Mouse (Mus musculus): Measurements from ENCODE around the gene Pde10a.
A peak's percentile ranks its signal among the peaks of the same experiment; 100 is the strongest.

Gene Pde10a

DNA sequence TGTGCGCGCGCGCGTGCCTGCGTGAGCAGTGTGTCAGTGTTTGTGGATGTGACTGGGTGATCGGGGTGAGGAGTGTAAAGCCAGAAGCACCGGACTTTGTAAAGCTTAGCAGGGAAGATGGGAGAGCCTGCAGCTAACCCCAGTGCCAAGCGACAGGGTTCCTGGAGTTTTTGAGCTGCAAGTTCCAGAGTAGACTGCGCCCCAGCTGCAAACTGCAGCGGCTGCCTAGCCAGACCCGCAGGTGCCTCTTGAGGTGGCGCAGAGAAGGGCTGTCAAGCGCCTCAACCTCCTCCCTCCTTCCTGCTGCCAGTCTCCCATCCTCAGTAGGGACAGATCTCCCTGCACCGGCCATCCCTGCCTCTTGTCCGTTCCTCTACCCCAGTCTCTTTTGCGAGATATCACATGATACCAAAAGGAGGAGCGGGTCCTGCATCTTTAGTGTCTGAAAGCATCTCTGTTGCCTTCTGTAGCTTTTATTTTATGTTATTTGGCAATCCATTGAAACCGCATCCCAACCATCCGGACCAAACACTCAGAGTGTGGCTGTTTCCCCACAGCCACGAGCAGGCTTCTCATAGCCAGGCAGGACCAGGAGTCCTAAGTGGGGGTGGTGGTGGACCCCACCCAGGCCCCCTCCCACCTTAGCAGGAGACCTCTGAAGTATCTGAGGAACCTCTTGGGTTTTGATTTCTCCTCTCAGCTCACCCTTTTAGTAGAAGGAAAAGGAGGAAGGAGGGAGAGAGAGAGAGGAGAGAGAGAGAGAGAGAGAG, 984 bp downstream of the Pde10a start:
- DNase-seq (ENCODE audit: low read depth): no peak

DNA sequence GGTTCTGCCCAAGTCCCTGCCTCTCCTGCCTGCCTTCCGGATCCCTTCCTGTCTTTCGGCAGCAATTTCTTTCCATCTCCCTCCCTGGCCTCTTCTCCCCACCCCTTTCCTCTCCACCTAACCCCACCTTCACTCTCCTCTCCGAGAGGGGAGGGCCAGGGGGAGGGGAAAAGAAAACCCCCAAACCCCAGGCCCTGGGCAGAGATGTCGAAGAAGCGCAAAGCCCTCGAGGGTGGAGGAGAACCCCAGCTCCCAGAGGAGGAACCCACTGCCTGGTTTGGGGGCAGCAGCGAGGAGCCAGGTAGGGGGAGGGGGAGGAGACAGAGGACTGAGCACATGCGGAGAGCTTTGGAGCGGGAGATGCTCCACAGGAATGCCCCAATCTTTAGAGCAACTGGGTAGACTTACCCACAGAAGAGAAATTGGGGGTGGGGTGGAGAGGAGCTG, 1.7 kb downstream of the Pde10a start:
- DNase-seq (ENCODE audit: low read depth): no peak

DNA sequence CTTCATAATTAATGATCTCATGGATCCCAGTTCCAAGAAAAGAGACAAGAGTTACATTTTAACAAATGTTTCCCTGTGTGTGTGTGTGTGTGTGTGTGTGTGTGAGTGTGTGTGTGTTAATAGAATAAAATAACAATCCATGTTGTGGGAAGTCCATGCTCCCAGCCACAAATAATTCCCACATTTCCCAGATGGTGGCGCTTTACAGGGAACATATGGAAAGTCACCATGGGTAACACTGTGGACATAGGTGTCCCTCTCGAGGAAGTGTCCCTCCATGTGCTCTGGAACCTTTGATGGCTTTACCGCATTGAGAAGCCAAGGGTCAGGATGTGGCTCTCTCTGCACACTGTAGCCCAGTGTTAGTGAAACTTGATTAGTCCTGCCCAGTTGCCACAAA, 3.5 kb downstream of the Pde10a start:
- DNase-seq (ENCODE audit: low read depth): no peak

DNA sequence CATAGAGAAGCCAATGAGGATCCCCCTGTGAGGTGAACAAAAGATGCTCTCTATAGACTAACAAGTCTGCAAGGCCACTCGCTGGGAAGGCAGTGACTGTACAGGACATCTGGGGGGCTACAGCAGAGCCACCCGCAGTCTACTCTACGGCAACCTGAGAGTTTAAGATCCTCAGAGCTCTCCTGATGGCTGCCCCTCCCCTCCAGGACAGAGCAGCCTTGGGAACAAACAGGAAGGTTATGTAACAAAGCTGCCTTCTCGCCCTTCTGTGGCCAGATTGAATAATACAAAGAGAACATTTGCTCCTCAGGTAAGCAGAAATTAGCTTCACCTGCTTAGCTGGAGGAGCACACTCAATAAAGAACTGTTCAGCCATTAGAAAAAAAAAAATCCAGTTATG, 7.4 kb downstream of the Pde10a start:
- DNase-seq (ENCODE audit: low read depth): no peak

DNA sequence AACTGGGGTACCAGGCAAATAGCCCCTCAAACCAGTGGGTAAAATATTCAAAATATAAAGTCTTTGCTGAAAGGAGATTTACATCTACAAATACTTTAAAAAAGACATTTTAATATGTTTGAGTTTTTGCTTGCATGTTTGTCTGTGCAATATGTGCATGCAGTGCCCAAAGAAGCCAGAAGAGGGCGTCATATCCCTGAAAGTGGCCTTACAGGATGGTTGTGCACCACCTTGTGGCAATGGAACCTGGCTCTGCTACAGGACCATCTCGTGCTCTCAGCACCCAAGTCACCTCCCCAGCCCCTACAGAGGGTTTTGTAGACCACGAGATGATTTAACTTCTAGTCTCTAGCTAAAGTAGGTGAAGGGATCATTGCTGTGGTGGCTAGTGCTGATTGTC, 8.7 kb downstream of the Pde10a start:
- DNase-seq (ENCODE audit: low read depth): no peak

DNA sequence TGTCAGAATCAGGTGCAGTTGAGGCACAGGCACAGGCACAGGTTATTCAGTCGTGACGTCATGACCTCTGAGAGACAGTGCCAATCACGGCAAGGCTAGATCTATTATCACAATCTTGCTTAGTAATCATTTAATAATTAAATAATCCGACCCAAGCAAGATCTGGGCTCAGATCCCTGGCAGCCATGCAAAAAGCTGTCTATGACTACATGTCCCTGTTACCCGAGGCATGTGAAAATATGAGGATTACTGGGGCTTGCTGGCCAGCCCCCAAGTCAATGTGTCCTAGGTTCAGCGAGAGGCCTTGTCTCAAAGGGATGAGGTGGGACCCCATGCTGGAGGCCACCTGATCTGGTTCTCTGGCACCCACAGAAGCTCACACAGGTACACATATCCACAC, 11.3 kb downstream of the Pde10a start:
- no peak for DNase-seq (ENCODE audit: low read depth)

DNA sequence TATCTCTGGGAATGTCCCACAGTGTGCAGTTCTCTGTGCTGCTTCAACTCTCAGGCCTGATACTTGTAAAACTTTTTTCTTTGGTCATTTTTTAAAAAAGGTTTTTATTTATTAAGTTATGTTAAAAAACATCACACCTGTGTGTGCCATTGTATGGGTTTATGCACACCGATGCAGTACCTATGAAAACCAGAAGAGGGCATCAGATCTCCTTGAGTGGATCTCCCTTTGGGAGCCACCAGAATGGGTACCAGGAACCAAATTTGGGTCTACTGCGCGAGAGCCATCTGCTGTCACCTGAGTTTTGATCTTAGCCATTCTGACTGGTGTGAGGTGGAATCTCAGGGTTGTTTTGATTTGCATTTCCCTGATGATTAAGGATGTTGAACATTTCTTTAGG, 12.9 kb downstream of the Pde10a start:
- DNase-seq (ENCODE audit: low read depth): no peak

DNA sequence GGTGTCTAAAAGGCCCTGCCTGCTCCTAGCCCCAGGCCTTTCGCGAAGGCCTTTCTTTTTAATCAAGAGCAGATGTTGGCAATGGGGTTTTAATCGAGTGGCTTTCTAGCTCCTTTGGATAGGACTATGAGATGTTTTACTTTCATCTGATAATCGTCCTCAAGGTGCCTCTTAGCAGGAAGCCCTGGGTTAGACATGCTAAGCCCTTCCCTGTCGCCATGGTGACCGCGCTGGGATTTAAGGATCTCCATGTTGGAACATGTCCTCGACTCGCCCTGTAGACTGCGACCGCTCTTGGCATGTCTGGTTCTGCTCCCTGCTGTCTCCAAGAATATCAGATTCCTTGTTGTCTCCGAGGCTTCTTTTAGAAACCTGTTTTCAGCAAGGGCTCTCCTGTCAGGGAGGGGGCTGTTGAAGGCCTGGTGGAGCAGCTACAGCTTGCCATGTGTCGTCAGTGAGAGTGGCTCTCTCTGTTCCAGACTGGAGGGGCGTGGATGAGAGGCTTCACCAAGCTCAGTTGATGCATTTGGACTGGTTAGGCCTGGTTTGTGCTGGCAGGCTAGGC, 16.9 kb downstream of the Pde10a start:
- DNase-seq (ENCODE audit: low read depth): no peak

DNA sequence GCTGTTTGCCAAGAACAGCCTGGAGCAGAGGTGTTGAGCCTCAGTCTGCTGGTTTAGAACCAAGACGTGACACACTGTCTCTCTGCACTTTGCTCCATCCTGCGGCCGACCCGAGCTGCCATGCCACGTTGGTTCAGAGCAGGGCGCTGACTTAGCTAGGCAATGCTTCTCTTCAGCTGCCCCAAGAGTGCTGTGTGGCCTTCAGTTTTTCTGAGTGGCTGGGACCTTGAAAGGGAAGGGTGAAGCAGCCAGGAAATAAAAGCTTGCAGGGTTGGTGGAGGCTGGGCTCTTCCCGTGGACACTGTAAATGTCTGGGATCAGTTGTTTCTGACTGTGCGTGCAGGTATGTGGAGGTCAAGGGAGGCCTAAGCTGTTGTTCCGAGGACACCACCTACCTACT, 21.2 kb downstream of the Pde10a start:
- DNase-seq (ENCODE audit: low read depth): no peak

DNA sequence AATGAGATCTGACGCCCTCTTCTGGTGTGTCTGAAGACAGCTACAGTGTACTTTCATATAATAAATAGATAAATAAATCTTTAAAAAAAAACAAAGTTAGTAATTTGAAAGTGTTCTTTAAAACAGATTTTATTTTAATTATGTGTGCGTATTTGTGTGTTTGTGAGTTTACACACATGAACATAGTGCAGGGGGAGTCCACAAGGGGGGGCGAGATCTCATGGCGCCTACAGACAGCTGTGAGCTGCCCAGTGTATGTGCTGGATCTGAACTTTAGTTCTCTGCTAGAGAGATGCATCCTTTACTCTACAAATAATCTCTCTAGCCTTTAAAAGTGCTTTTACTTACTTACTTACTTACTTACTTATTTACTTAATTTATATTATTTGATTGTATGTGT, 23.6 kb downstream of the Pde10a start:
- DNase-seq (ENCODE audit: low read depth): no peak

DNA sequence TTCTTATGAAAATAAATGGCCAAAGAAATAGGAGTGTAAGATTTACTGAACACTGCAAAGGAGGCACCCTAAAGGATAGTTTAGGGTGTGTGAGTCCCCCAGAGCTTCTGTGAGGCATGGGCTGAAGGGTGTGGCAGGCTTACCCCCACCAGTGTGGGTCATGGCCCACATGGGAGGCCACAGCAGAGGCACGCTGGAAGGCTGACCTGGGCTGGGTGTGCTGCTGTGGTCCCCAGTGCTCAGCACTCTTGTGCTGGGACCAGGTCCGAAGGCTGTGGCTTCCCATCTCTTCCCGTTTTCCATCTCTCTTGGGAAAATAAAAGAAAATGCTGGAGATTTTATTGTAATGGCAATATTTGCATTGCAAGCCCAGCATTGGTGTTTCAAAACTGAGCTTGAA, 26.5 kb downstream of the Pde10a start:
- no peak for DNase-seq (ENCODE audit: low read depth)

DNA sequence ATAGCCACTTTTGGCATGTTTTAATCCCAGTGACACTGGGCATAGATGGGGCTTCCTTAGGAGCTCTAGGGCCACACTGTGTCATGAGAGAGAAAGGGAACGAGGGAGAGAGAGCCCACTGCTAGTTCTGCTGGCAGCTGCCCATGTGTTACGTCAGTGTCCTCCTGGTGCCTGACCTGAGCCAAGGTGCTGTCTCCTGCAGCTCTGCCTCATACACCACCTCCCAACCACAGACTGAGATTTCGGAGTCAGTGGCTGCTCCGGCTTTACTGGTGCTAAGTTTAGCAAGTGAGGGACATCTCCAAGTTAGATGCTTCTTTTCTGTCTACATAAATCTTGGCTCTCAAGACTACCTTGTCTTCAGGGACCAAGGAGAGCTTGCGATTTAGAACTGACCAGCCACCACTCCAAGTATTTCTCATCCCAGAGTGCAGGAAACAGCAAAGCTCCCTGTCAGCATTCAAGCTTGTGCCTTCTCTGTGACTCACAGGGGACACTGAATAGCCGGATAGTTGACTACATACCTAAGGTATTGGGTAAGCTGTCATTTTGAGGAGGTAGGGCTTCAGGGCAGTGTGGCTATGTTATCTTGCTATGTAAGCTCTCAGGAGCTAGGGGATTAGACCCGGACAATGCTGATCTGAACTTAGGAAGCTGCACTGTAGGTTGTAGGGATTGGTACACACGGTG, 27.3 kb downstream of the Pde10a start:
- no peak for DNase-seq (ENCODE audit: low read depth)

DNA sequence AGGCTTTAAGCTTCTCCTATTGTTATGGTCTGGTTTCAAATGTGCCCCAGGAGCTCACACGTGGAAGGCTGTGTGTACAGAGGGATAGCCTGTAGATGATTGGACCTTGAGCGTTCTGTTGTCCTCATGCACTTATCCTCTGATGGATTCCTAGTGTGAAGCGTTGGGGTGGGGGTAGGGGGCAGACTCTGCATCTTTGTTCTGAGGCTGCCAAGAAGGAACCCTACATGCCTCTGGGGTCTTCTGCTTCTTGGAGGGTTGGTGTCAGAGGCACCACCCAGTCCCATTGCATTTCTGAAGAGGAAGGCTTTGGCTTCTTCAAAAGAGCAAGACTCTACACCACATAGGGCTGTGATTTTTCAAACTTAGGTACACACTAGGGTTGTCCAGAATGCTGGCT, 28.4 kb downstream of the Pde10a start:
- no peak for DNase-seq (ENCODE audit: low read depth)

DNA sequence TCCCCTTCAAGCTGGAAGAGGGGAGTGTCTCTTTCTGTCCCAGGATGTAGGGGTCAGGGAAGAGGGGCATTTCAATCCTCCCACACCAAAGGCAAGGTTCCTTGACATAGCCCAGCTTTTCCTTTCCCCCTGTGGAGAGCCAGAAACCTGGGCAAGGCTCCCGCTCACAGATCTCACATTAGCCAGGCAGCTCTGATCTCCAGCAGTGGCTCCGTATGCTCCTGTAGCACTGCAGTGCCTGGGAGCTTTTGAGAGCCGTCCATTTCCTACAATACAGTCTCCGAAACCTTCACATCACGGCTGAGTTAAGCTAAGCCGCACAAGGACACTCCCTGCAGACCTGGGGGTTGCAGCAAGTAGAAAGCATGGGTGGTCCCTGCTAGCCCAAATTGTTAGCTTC, 29.0 kb downstream of the Pde10a start:
- DNase-seq (ENCODE audit: low read depth): no peak

DNA sequence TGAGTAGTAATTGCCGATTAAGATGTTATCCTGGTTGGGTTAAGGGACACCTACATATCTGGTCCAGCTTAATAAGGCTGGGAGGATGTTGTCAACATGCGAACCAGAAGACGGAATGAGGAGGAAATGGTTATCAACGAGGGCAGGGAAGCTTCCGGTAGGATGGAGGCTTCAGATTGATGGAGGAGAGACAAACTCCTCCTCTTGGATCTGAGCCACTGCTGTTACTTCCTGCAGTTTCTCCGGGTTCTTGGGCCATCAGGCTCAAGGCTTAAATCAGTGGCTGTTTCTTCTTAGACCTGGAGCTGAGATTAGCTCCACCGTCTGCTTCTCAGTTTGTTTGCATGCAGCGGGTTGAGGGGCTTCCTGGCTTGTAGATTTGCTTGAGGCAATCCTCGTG, 30.6 kb downstream of the Pde10a start:
- no peak for DNase-seq (ENCODE audit: low read depth)

DNA sequence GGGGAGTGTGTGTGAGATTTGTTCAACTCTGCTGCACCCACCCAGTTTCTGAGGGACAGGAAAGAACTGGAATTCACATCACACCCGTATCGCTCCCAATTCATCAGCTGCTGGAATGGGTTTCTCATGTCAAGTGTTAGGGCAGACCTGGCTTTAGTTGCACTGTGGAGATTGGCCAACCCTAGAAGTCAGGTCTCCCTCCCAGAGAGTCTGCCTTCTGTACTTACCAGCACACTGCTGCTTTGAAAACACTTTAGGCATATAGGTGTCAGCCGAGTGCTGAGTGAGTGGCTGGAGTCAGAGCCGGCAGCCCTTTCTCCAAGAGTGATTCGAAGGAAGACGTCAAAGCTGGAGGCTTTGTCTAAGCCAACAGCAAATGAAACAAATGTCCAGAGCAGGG, 31.1 kb downstream of the Pde10a start:
- no peak for DNase-seq (ENCODE audit: low read depth)

DNA sequence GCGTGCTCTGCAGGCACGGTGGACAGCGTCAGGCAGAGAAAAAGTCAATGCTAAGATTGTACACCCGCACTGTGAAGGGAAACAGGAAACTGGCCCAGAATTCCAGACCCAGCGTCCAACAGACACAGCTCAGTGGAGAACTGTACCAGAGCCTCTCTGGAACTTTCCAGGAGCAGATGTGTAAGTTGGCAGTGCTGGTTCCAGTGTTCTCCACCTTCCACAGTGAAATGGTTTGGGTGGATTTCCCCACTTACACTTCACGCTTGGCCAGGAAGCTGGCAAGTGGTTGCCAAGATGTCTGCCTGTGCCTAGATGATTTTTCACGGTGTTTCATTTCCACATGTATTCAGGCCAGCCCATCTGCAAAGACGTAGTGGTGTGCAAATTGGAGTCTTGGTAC, 32.8 kb downstream of the Pde10a start:
- no peak for DNase-seq (ENCODE audit: low read depth)

DNA sequence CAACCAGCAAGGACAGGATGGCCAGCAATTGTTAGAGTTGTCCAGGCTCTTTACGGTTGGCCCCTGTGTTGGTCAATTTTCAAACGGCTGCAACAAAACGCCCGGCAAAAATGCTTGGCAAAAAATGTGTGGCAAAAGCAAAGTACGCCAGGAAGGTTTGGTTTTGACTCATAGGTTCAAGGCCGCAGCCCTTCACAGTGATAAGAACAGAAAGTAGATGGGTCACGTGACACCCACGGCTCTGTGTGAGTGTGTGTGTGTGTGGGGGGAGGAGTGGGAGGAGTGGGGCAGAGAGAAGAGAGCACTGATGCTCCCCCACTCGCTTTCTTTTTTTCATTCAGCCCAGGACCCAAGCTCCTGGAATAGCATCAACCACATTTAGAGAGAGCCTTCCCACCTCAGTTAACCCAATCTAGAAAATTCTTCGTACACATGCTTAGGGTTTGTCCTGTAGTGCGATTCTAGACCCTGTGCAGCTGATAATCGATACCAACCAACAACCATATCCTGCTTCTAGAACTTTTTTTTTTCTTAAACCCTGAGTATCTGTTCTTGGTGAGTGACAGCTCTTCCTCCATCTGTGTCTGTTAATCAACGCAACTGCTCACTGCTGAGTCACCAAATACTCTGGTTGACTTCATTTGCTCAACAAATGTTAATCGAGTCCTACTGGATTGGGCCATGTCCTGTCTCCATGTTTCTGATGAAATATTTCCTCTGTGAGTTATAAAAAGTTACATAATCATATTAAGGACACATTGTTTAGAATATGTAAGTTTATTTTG, 37.1 kb downstream of the Pde10a start:
- peak; percentile 19 for DNase-seq (ENCODE audit: low read depth)

DNA sequence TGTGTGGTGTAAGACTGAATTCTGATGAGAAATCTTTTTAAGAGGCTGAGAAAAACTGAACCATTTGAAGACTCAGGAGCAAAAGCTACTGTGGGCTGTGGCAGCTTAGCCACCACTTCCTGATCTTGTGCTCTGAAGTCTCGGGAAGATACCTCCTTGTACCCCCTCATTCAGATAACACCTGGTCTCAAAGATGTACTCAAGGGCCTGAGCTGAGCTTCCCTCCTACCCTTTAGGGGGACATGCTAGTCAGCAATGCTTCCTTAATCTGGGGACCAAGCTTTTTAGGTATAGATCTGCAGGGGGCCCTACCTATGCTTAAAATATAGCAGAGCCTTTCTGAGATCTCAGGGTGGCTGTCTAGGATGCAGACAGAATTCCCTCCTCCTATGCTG, 37.7 kb downstream of the Pde10a start:
- no peak for DNase-seq (ENCODE audit: low read depth)

DNA sequence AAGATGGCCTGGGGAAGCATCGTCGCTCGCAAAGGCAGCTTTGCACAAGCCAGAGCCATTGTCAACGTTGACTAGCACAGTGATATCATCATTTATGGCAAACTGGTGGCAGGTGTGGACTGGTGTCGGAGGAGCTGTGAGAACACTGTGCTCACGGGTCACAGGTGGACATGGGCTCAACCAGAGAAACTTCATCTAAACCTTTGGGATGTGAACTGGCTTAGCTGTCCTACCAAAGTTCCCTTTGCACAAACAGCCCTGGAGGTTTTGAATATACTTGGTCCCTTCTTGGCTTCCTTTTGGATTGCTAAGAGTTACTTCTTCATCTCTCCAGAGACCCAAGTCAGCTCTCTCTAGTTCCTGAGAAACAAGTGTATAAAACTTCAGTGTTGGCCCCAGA, 41.7 kb downstream of the Pde10a start, which contains the start of gene Gm17087:
Gene Gm17087 (minus strand): TSS at position 101 of the 400 bp plus-strand sequence.
- no peak for DNase-seq (ENCODE audit: low read depth)

DNA sequence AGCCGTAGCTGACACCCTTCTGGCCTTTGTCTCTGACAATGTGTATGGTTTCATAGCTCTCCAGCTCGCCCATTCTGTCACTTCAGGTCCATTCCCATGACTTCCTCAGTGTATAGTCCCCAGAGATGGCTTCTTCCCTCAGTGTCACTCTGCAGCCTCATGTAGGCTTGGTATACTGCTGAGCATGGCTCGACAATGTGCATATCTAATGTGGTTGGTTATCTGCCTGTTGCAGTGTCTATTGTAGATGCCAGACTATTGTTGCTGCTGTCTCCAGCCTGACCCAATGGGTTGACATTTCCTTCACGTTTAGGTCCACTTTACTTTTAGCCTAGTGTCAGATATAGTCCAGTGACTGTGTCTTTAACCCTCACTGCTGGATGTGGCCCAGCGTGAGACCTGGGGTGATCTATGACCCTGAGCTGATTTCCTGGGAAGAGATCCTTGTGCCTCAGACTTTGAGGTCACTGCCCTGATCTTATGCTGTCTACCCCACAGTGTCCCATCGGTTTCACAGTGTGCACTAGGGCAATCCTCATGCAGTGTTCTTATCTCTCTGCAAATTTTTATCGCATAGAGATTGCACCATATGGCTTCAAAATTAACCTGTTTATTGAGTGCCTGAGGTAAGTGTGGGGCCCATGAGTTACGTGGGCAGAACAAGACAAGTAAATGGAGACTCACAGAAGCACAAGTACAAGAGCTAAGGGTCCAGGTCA, 48.5 kb downstream of the Pde10a start:
- DNase-seq (ENCODE audit: low read depth): no peak

DNA sequence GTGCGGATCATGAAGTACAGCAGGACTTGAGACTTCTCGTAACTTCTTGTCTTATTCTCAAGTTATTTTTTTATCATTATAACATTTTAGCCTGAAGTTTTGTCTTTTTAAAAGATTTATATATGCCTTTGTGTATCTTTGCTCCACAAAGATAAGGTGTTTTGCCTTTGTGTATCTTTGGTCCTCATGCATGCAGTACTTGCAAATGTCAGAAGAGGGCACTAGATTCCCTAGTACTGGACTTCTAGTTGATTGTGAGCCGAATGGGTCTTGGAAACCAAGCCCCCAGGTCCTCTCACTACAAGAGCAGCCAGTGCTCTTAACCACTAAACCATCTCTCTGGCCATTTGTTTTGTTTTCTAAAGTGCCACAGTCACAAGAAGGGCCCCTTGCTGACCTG, 55.2 kb downstream of the Pde10a start:
- DNase-seq (ENCODE audit: low read depth): no peak

Measured in fibroblast of lung, adult 2 months (primary cell).